Mouse (Mus musculus): ENCODE measurements around the gene Rpl38. TPM values are rescaled to one million over a fixed set of nuclear protein-coding genes. Genes with fewer than 3 reads are reported as not detected.

Rpl38 gene
- 1,928 and 2,044 TPM in 2 replicates for polyA plus RNA-seq (2011; ENCODE audit: insufficient read depth, insufficient read length, low read depth, missing spikeins)

DNA sequence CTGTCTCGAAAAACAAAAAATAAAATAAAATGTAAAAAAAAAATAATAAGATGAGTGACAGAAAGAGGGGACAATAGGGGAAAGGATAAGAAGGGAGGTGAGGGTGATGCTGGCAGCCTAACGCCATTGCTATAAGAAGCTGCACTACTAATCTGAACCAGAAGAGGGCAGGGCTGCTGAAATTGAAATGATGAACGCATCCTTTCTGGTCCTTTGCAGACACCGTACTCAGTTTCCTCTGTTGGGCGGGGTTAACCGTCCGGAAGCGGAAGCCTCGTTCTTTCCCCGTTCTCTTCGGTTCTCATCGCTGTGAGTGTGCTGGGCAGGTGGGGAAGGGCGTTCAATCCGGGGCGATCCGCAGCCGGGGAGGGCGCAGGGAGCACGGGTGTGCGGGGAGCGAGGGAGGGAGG lies at the start of gene Rpl38:
Rpl38 (plus strand) TSS at position 224 of the 410 bp plus-strand sequence.
- TF ChIP-seq POLR2A (IDR thresholded peaks at IDR 0.05; ENCODE audit: insufficient read depth, low read length) (no peak), CTCF (IDR thresholded peaks at IDR 0.05; ENCODE audit: low read depth, low read length) (peak; percentile 45), EP300 (IDR thresholded peaks at IDR 0.05; ENCODE audit: insufficient read depth, low read depth, low read length) (0 out of 2 replicates have a peak, but pooled peaks have one; percentile 32)
- peak within 1 kb of the TSS; percentile 85 for H3K4me3 ChIP-seq (ENCODE audit: low read depth, low read length)

GRCm38 (mm10) chr11:114618697-114619417 lies 49.5 kb upstream of the Rpl38 start:
- Histone ChIP-seq H3K4me1 (ENCODE audit: control insufficient read depth, insufficient read depth, low read length) (peaks cover 2% of the 10 kb centered on the region), H3K4me3 (ENCODE audit: low read depth, low read length) (peak overlapping the region; percentile 10; the same call in 1 of the 2 replicates), H3K36me3 (ENCODE audit: control insufficient read depth, insufficient read depth, low read length, poor library complexity, severe bottlenecking) (no peaks in the 10 kb centered on the region), H3K9me3 (replicated peaks; ENCODE audit: control insufficient read depth, insufficient read depth, low read length, poor library complexity, severe bottlenecking) (no peaks in the 10 kb centered on the region), H3K27ac (ENCODE audit: insufficient read depth, low read length) (no peak overlapping the region), H3K9ac (ENCODE audit: low read depth, poor library complexity, severe bottlenecking) (0 out of 2 replicates have a peak overlapping the region, but pooled peaks have one; percentile 9), H3K27me3 (ENCODE audit: control insufficient read depth, insufficient read depth, low read length, poor library complexity, severe bottlenecking) (no peaks in the 10 kb centered on the region)
- no peak for TF ChIP-seq CTCF (IDR thresholded peaks at IDR 0.05; ENCODE audit: low read depth, low read length)
- TF ChIP-seq EP300 (IDR thresholded peaks at IDR 0.05; ENCODE audit: insufficient read depth, low read depth, low read length): no peak
- no peak for TF ChIP-seq POLR2A (IDR thresholded peaks at IDR 0.05; ENCODE audit: insufficient read depth, low read length)

More for the DNA sequence above, at the start of gene Rpl38:
- Histone ChIP-seq H3K27me3 (ENCODE audit: control insufficient read depth, insufficient read depth, low read length, poor library complexity, severe bottlenecking) (no peaks in the 10 kb centered on the region), H3K27ac (ENCODE audit: insufficient read depth, low read length) (peak within 1 kb of the TSS; percentile 59), H3K4me1 (ENCODE audit: control insufficient read depth, insufficient read depth, low read length) (peaks cover 2% of the 10 kb centered on the region), H3K9ac (ENCODE audit: low read depth, poor library complexity, severe bottlenecking) (peak within 1 kb of the TSS; percentile 81), H3K36me3 (ENCODE audit: control insufficient read depth, insufficient read depth, low read length, poor library complexity, severe bottlenecking) (peaks cover 43% of the 10 kb centered on the region), H3K9me3 (replicated peaks; ENCODE audit: control insufficient read depth, insufficient read depth, low read length, poor library complexity, severe bottlenecking) (no peaks in the 10 kb centered on the region)

DNA sequence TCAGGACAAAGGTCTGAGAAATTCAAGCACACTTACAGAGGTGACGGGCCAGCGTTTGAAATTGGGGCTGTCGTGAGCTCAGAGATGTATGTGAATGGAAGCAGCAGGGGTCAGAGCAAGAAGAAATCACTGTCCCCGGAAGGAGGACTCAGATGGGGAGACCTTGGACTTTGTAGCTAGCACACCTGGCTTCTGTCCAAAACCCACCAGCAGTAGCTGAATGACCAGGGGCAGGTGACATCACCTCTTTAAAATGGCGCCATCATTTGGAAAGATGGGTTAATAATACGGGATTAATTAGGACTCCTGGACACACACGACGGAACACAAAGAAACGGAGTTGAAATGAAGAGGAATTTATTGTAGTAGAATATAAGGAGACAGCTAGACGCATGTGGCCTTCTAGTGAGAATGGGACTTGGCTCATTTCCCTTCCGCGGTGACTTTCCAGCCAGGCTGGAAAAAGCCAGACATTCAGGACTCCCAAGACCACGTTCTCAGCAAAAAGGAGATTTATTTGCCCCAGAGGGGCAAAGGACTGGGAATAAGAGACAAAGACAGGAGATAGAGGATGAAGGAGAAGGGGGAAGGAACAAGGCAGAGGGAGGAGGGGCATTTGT lies 42.1 kb upstream of the Rpl38 start:
- H3K27me3 ChIP-seq (ENCODE audit: control insufficient read depth, insufficient read depth, low read length, poor library complexity, severe bottlenecking): no peaks in the 10 kb centered on the region
- TF ChIP-seq CTCF (IDR thresholded peaks at IDR 0.05; ENCODE audit: low read depth, low read length): no peak
- no peak for TF ChIP-seq EP300 (IDR thresholded peaks at IDR 0.05; ENCODE audit: insufficient read depth, low read depth, low read length)
- no peak for TF ChIP-seq POLR2A (IDR thresholded peaks at IDR 0.05; ENCODE audit: insufficient read depth, low read length)
- no peak overlapping the region for H3K9ac ChIP-seq (ENCODE audit: low read depth, poor library complexity, severe bottlenecking)
- no peaks in the 10 kb centered on the region for H3K36me3 ChIP-seq (ENCODE audit: control insufficient read depth, insufficient read depth, low read length, poor library complexity, severe bottlenecking)
- no peak overlapping the region for H3K27ac ChIP-seq (ENCODE audit: insufficient read depth, low read length)
- no peaks in the 10 kb centered on the region for H3K4me1 ChIP-seq (ENCODE audit: control insufficient read depth, insufficient read depth, low read length)
- no peaks in the 10 kb centered on the region for H3K9me3 ChIP-seq (replicated peaks; ENCODE audit: control insufficient read depth, insufficient read depth, low read length, poor library complexity, severe bottlenecking)
- H3K4me3 ChIP-seq (ENCODE audit: low read depth, low read length): no peak overlapping the region

DNA sequence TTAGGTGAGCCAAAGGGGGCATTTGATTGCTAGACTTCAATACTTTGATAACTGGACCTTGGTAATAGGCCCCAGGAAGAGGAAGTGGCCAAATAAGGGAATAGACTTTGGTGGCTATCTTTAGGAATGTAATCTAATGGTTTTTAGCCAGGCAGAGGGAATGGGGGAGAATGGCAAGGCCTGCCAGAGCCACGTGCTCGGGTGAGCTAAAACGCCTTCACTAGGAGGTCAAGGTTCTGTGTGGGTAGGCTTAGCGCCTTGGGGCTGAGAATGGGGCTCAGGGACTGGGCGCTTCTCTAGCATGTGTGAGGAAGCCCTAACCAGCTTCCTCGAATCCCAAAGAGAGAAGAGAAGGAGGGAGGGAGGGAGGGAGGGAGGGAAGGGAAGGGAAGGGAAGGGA lies 41.3 kb upstream of the Rpl38 start:
- no peak overlapping the region for H3K27ac ChIP-seq (ENCODE audit: insufficient read depth, low read length)
- no peak overlapping the region for H3K9ac ChIP-seq (ENCODE audit: low read depth, poor library complexity, severe bottlenecking)
- no peaks in the 10 kb centered on the region for H3K4me1 ChIP-seq (ENCODE audit: control insufficient read depth, insufficient read depth, low read length)
- TF ChIP-seq POLR2A (IDR thresholded peaks at IDR 0.05; ENCODE audit: insufficient read depth, low read length) (no peak), CTCF (IDR thresholded peaks at IDR 0.05; ENCODE audit: low read depth, low read length) (no peak), EP300 (IDR thresholded peaks at IDR 0.05; ENCODE audit: insufficient read depth, low read depth, low read length) (no peak)
- no peaks in the 10 kb centered on the region for H3K27me3 ChIP-seq (ENCODE audit: control insufficient read depth, insufficient read depth, low read length, poor library complexity, severe bottlenecking)
- H3K36me3 ChIP-seq (ENCODE audit: control insufficient read depth, insufficient read depth, low read length, poor library complexity, severe bottlenecking): no peaks in the 10 kb centered on the region
- no peaks in the 10 kb centered on the region for H3K9me3 ChIP-seq (replicated peaks; ENCODE audit: control insufficient read depth, insufficient read depth, low read length, poor library complexity, severe bottlenecking)
- no peak overlapping the region for H3K4me3 ChIP-seq (ENCODE audit: low read depth, low read length)

DNA sequence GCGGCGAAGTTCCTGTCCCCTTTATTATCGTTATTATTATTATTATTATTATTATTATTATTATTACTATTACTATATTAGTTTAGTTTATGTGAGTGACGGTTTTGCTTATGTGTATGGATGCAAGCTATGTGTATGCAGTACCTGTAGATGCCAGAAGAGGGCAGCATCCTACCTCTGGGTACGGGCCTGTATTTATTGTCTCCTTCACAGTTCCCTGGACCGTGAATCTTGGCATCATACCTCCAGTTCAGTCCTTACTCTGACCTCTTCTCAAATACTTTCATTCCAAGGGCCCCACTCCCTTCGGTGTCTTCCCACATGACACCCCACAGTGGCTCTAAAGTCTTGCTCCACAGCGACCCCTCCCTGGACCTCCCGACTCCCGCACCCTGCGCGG lies 40.3 kb upstream of the Rpl38 start:
- Histone ChIP-seq H3K9me3 (replicated peaks; ENCODE audit: control insufficient read depth, insufficient read depth, low read length, poor library complexity, severe bottlenecking) (no peaks in the 10 kb centered on the region), H3K36me3 (ENCODE audit: control insufficient read depth, insufficient read depth, low read length, poor library complexity, severe bottlenecking) (no peaks in the 10 kb centered on the region), H3K27ac (ENCODE audit: insufficient read depth, low read length) (no peak overlapping the region), H3K27me3 (ENCODE audit: control insufficient read depth, insufficient read depth, low read length, poor library complexity, severe bottlenecking) (no peaks in the 10 kb centered on the region), H3K4me3 (ENCODE audit: low read depth, low read length) (peak overlapping the region; percentile 21; the same call in 1 of the 2 replicates), H3K4me1 (ENCODE audit: control insufficient read depth, insufficient read depth, low read length) (no peaks in the 10 kb centered on the region), H3K9ac (ENCODE audit: low read depth, poor library complexity, severe bottlenecking) (no peak overlapping the region)
- TF ChIP-seq POLR2A (IDR thresholded peaks at IDR 0.05; ENCODE audit: insufficient read depth, low read length) (no peak), EP300 (IDR thresholded peaks at IDR 0.05; ENCODE audit: insufficient read depth, low read depth, low read length) (no peak), CTCF (IDR thresholded peaks at IDR 0.05; ENCODE audit: low read depth, low read length) (no peak)

GRCm38 (mm10) chr11:114630044-114630443 lies 38.3 kb upstream of the Rpl38 start:
- Histone ChIP-seq H3K36me3 (ENCODE audit: control insufficient read depth, insufficient read depth, low read length, poor library complexity, severe bottlenecking) (no peaks in the 10 kb centered on the region), H3K27me3 (ENCODE audit: control insufficient read depth, insufficient read depth, low read length, poor library complexity, severe bottlenecking) (no peaks in the 10 kb centered on the region), H3K9me3 (replicated peaks; ENCODE audit: control insufficient read depth, insufficient read depth, low read length, poor library complexity, severe bottlenecking) (no peaks in the 10 kb centered on the region), H3K9ac (ENCODE audit: low read depth, poor library complexity, severe bottlenecking) (no peak overlapping the region), H3K4me3 (ENCODE audit: low read depth, low read length) (no peak overlapping the region), H3K27ac (ENCODE audit: insufficient read depth, low read length) (no peak overlapping the region), H3K4me1 (ENCODE audit: control insufficient read depth, insufficient read depth, low read length) (no peaks in the 10 kb centered on the region)
- TF ChIP-seq CTCF (IDR thresholded peaks at IDR 0.05; ENCODE audit: low read depth, low read length): peak; percentile 52
- no peak for TF ChIP-seq POLR2A (IDR thresholded peaks at IDR 0.05; ENCODE audit: insufficient read depth, low read length)
